Mouse (Mus musculus): ENCODE measurements around the gene C1rl. TPM values are rescaled to one million over a fixed set of nuclear protein-coding genes. Genes with fewer than 3 reads are reported as not detected.

C1rl gene
- polyA plus RNA-seq, 1 experiment from 2014 or later = 0.58 TPM

Other genes starting within 250 kb of the C1rl start
- 0.12 and 0.13 TPM in 2 replicates for gene Cd163, start 188.5 kb upstream of the C1rl start, polyA plus RNA-seq (2014; fragmentation: Nextera tagmentation; extraction: Ambion mirVana)
- 20.8 and 22.8 TPM in 2 replicates for gene Pex5, start 78.0 kb upstream of the C1rl start, polyA plus RNA-seq (2014; fragmentation: Nextera tagmentation; extraction: Ambion mirVana)
- gene Clstn3, start 28.3 kb upstream of the C1rl start, polyA plus RNA-seq (2014; fragmentation: Nextera tagmentation; extraction: Ambion mirVana) = 0.49 and 1.5 TPM in 2 replicates
- gene C1ra, start 19.3 kb downstream of the C1rl start, polyA plus RNA-seq (2014; fragmentation: Nextera tagmentation; extraction: Ambion mirVana) = 0.55 and 0.59 TPM in 2 replicates
- gene C1s1, start 49.2 kb downstream of the C1rl start, polyA plus RNA-seq (2014; fragmentation: Nextera tagmentation; extraction: Ambion mirVana) = 0.07 and 0.26 TPM in 2 replicates
- gene C1rb, start 77.2 kb downstream of the C1rl start, polyA plus RNA-seq (2014; fragmentation: Nextera tagmentation; extraction: Ambion mirVana) = not detected in 2 replicates
- not detected in 2 replicates for gene C1s2, start 143.0 kb downstream of the C1rl start, polyA plus RNA-seq (2014; fragmentation: Nextera tagmentation; extraction: Ambion mirVana)
- gene Lpcat3, start 169.9 kb downstream of the C1rl start, polyA plus RNA-seq (2014; fragmentation: Nextera tagmentation; extraction: Ambion mirVana) = 45.0 and 47.7 TPM in 2 replicates
- gene Emg1, start 219.1 kb downstream of the C1rl start, polyA plus RNA-seq (2014; fragmentation: Nextera tagmentation; extraction: Ambion mirVana) = 114 and 117 TPM in 2 replicates
- gene Phb2, start 219.2 kb downstream of the C1rl start, polyA plus RNA-seq (2014; fragmentation: Nextera tagmentation; extraction: Ambion mirVana) = 295 and 326 TPM in 2 replicates
- 4.9 and 8.6 TPM in 2 replicates for gene Ptpn6, start 245.6 kb downstream of the C1rl start, polyA plus RNA-seq (2014; fragmentation: Nextera tagmentation; extraction: Ambion mirVana)
- 449 and 503 TPM in 2 replicates for gene Grcc10, start 248.3 kb downstream of the C1rl start, polyA plus RNA-seq (2014; fragmentation: Nextera tagmentation; extraction: Ambion mirVana)

Data from heart, embryonic 14.5 days (tissue).